Mouse (Mus musculus) forebrain, embryonic 14.5 days (tissue): ENCODE results near the gene Ddx39. TPM values are rescaled to one million over a fixed set of nuclear protein-coding genes. Genes with fewer than 3 reads are reported as not detected.

Experiments
- ATAC-seq: fragments of 200-750 bp; cut with Nextera tagmentation; 2 replicates; pipeline ENCODE4 v1.8.0; 2017; ENCODE audit warnings: mild to moderate bottlenecking, moderate library complexity
- DNase-seq: peaks from one replicate; pipeline ENCODE4 v3.0.0-alpha.2; 2015; ENCODE audit warnings: low spot score
- H3K27ac ChIP-seq: fragments of 300-500 bp; sonication (generic); 2 replicates; pipeline ENCODE4 v1.5.1; 2014; ENCODE audit warnings: low read depth, mild to moderate bottlenecking, control low read depth, low read length, moderate library complexity
- H3K27me3 ChIP-seq: fragments of 300-500 bp; sonication (generic); replicated peaks from 2 replicates; pipeline ENCODE4 v1.6.1; 2014; ENCODE audit warnings: low read length, control low read depth, mixed read lengths; ENCODE audit not compliant: control insufficient read depth, insufficient read depth
- H3K36me3 ChIP-seq: fragments of 300-500 bp; sonication (generic); 2 replicates; pipeline ENCODE4 v1.6.1; 2014; ENCODE audit warnings: low read length, control low read depth; ENCODE audit not compliant: control insufficient read depth, insufficient read depth
- H3K4me1 ChIP-seq: fragments of 300-500 bp; sonication (generic); 2 replicates; pipeline ENCODE4 v1.6.1; 2014; ENCODE audit warnings: antibody characterized with exemption, low read length, control low read depth; ENCODE audit not compliant: control insufficient read depth, insufficient read depth
- H3K4me2 ChIP-seq: fragments of 300-500 bp; sonication (generic); 2 replicates; pipeline ENCODE4 v1.6.1; 2014; ENCODE audit warnings: mild to moderate bottlenecking, control low read depth, low read length
- H3K4me3 ChIP-seq: fragments of 300-500 bp; sonication (generic); 2 replicates; pipeline ENCODE4 v1.5.1; 2014; ENCODE audit warnings: low read depth, low read length, control low read depth
- H3K9ac ChIP-seq: fragments of 300-500 bp; sonication (generic); 2 replicates; pipeline ENCODE4 v1.6.1; 2014; ENCODE audit warnings: mild to moderate bottlenecking, low read length, control low read depth, moderate library complexity
- H3K9me3 ChIP-seq: fragments of 300-500 bp; sonication (generic); replicated peaks from 2 replicates; pipeline ENCODE4 v1.6.1; 2016; ENCODE audit warnings: low read length, control low read depth, mixed read lengths; ENCODE audit not compliant: control insufficient read depth
- WGBS: fragments of 180-500 bp; shearing (Covaris S2); extraction: QIAGEN DNeasy Blood & Tissue Kit; methylation state at CpG from one replicate; pipeline ENCODE4 v1.1.7; 2014; 5-methylcytosine and 5-hydroxymethylcytosine counted together
- polyA plus RNA-seq: library from polyadenylated mRNA; unstranded; fragments of >200 nt; fragmentation: Nextera tagmentation; extraction: Ambion mirVana; gene quantifications from 2 replicates; pipeline ENCODE4 v1.2.1, GENCODE M21; 2014

Ddx39 gene
- polyA plus RNA-seq, 1 experiment from 2014 or later: 133 TPM

- ATAC-seq (no peak), DNase-seq (no peak)
- no peaks in the 10 kb centered on the region for H3K27me3 ChIP-seq
- peaks cover 87% of the 10 kb centered on the region for H3K36me3 ChIP-seq
- H3K9ac ChIP-seq: no peak overlapping the region
- no peak overlapping the region for H3K27ac ChIP-seq
- no peak overlapping the region for H3K4me2 ChIP-seq
- WGBS: 93% methylated on average over 12 of the region's 12 CpGs
- H3K9me3 ChIP-seq: no peaks in the 10 kb centered on the region
- no peaks in the 10 kb centered on the region for H3K4me1 ChIP-seq
- no peak overlapping the region for H3K4me3 ChIP-seq
Observed at GRCm38 (mm10) chr8:83679866-83680265, 35.1 kb upstream of the Ddx39 start.

DNA sequence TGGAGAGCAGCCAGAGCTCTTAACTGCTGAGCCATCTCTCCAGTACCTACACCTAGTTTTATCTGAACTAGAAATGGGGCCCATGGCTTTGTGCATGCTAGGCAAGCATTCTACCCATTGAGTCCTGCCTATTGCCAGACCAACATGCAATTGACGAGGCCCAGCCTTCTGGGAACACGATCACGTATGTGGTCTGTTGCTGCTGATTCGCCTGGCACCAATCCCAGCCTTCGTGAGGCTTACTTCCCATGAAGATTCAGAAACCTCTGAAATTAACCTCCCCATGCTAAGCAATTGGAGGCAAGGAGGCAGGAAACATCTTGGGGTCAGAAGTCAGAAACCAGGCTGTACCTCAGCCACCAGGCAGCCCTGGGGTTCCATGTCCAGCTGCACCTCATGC is 34.4 kb upstream of the Ddx39 start:
- Histone ChIP-seq H3K27ac (no peak overlapping the region), H3K9me3 (no peaks in the 10 kb centered on the region), H3K4me1 (no peaks in the 10 kb centered on the region), H3K4me2 (no peak overlapping the region), H3K27me3 (no peaks in the 10 kb centered on the region), H3K9ac (no peak overlapping the region), H3K36me3 (peaks cover 92% of the 10 kb centered on the region), H3K4me3 (no peak overlapping the region)
- DNase-seq: no peak
- no peak for ATAC-seq
- 80% methylated on average over 5 of the region's 5 CpGs for WGBS

DNA sequence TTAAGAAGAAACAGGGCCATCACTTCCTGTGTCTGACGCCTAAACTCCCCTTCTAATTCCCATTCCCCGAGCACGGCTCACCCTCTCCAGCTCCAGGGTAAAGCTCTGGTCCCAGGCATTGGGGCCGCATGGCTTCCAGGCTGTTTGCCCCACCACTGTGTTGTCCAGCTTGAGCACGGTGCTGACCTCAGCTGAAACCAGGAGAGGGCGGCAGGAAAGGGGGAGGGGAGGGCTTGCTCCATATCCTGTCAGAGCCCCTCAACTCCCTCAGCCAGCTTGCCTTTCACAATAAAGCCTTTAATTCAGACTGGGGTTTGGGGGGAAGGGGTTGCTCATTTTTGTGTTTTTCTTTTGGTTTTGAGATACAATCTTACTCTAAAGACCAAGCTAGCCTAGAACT is 33.9 kb upstream of the Ddx39 start:
- no peak for DNase-seq
- no peak overlapping the region for H3K4me2 ChIP-seq
- no peaks in the 10 kb centered on the region for H3K9me3 ChIP-seq
- no peak overlapping the region for H3K9ac ChIP-seq
- ATAC-seq: no peak
- 41% methylated on average over 6 of the region's 6 CpGs for WGBS
- no peaks in the 10 kb centered on the region for H3K27me3 ChIP-seq
- H3K4me1 ChIP-seq: no peaks in the 10 kb centered on the region
- no peak overlapping the region for H3K27ac ChIP-seq
- no peak overlapping the region for H3K4me3 ChIP-seq
- H3K36me3 ChIP-seq: peaks cover 92% of the 10 kb centered on the region

- no peak overlapping the region for H3K9ac ChIP-seq
- H3K4me2 ChIP-seq: no peak overlapping the region
- H3K9me3 ChIP-seq: no peaks in the 10 kb centered on the region
- ATAC-seq (no peak), DNase-seq (no peak)
- H3K27ac ChIP-seq: no peak overlapping the region
- no peaks in the 10 kb centered on the region for H3K4me1 ChIP-seq
- H3K36me3 ChIP-seq: peaks cover 76% of the 10 kb centered on the region
- no peaks in the 10 kb centered on the region for H3K27me3 ChIP-seq
- no peak overlapping the region for H3K4me3 ChIP-seq
- 95% methylated on average over 9 of the region's 9 CpGs for WGBS
Observed at GRCm38 (mm10) chr8:83684517-83684916, 30.5 kb upstream of the Ddx39 start.

- Histone ChIP-seq H3K4me3 (no peak overlapping the region), H3K36me3 (peaks cover 63% of the 10 kb centered on the region)
- ATAC-seq: no peak
Observed at GRCm38 (mm10) chr8:83689264-83689663, 25.7 kb upstream of the Ddx39 start.

GRCm38 (mm10) chr8:83693609-83694236 is 21.3 kb upstream of the Ddx39 start:
- Histone ChIP-seq H3K4me2 (no peak overlapping the region), H3K4me3 (no peak overlapping the region), H3K27me3 (no peaks in the 10 kb centered on the region), H3K36me3 (peaks cover 35% of the 10 kb centered on the region), H3K9me3 (no peaks in the 10 kb centered on the region), H3K4me1 (no peaks in the 10 kb centered on the region; the same call in 1 of the 2 replicates), H3K27ac (no peak overlapping the region), H3K9ac (no peak overlapping the region)
- DNase-seq (no peak), ATAC-seq (no peak)
- WGBS: 87% methylated on average over 10 of the region's 10 CpGs

More at GRCm38 (mm10) chr8:83689264-83689663, 25.7 kb upstream of the Ddx39 start:
- WGBS: 95% methylated on average over 6 of the region's 6 CpGs
- Histone ChIP-seq H3K27ac (no peak overlapping the region), H3K27me3 (no peaks in the 10 kb centered on the region), H3K4me1 (no peaks in the 10 kb centered on the region), H3K9ac (no peak overlapping the region), H3K9me3 (no peaks in the 10 kb centered on the region), H3K4me2 (no peak overlapping the region)
- DNase-seq: no peak

GRCm38 (mm10) chr8:83694369-83695160 is 20.4 kb upstream of the Ddx39 start:
- Histone ChIP-seq H3K9ac (no peak overlapping the region), H3K9me3 (no peaks in the 10 kb centered on the region), H3K4me2 (no peak overlapping the region), H3K27me3 (no peaks in the 10 kb centered on the region), H3K27ac (no peak overlapping the region), H3K4me1 (peaks cover 2% of the 10 kb centered on the region; the same call in 1 of the 2 replicates), H3K36me3 (peaks cover 32% of the 10 kb centered on the region), H3K4me3 (no peak overlapping the region)
- 91% methylated on average over 11 of the region's 11 CpGs for whole genome bisulfite sequencing
- no peak for DNase-seq
- ATAC-seq: no peak

- no peak overlapping the region for H3K4me3 ChIP-seq
- H3K27ac ChIP-seq: no peak overlapping the region
- H3K4me1 ChIP-seq: peaks cover 3% of the 10 kb centered on the region; the same call in 1 of the 2 replicates
- no peak overlapping the region for H3K4me2 ChIP-seq
- peaks cover 22% of the 10 kb centered on the region for H3K36me3 ChIP-seq
- ATAC-seq: no peak
- H3K27me3 ChIP-seq: no peaks in the 10 kb centered on the region
- no peak for DNase-seq
- H3K9ac ChIP-seq: no peak overlapping the region
- WGBS: 93% methylated on average over 17 of the region's 17 CpGs
- no peaks in the 10 kb centered on the region for H3K9me3 ChIP-seq
Observed at GRCm38 (mm10) chr8:83695351-83696106, 19.4 kb upstream of the Ddx39 start.
